Mouse (Mus musculus) midbrain, postnatal 0 days (tissue): ENCODE measurements around the gene Hapln3. TPM values are rescaled to one million over a fixed set of nuclear protein-coding genes. Genes with fewer than 3 reads are reported as not detected.

Experiments
- ATAC-seq: fragments of 200-750 bp; cut with Nextera tagmentation; 2 replicates; pipeline ENCODE4 v1.8.0; 2017; ENCODE audit warnings: moderate number of reproducible peaks, mild to moderate bottlenecking, moderate TSS enrichment, moderate library complexity; ENCODE audit not compliant: low FRiP score
- DNase-seq: peaks from one replicate; pipeline ENCODE4 v3.0.0-alpha.2; 2015; ENCODE audit warnings: low spot score
- H3K27ac ChIP-seq: fragments of 300-500 bp; sonication (generic); 2 replicates; pipeline ENCODE4 v1.5.1; 2014; ENCODE audit warnings: low read depth, mild to moderate bottlenecking, low read length, mixed read lengths
- H3K27me3 ChIP-seq: fragments of 300-500 bp; sonication (generic); 2 replicates; pipeline ENCODE4 v1.6.1; 2014; ENCODE audit warnings: low read length, control low read depth, mixed read lengths; ENCODE audit not compliant: insufficient read depth
- H3K36me3 ChIP-seq: fragments of 300-500 bp; sonication (generic); 2 replicates; pipeline ENCODE4 v1.6.1; 2014; ENCODE audit warnings: low read length, control low read depth, mixed read lengths; ENCODE audit not compliant: insufficient read depth
- H3K4me1 ChIP-seq: fragments of 300-500 bp; sonication (generic); 2 replicates; pipeline ENCODE4 v1.6.1; 2014; ENCODE audit warnings: mild to moderate bottlenecking, control low read depth, antibody characterized with exemption, low read length, mixed read lengths; ENCODE audit not compliant: insufficient read depth
- H3K4me2 ChIP-seq: fragments of 300-500 bp; sonication (generic); 2 replicates; pipeline ENCODE4 v1.6.1; 2014; ENCODE audit warnings: low read depth, mild to moderate bottlenecking, low read length, mixed read lengths; ENCODE audit not compliant: poor library complexity, severe bottlenecking
- H3K4me3 ChIP-seq: fragments of 300-500 bp; sonication (generic); 2 replicates; pipeline ENCODE4 v1.5.1; 2014; ENCODE audit warnings: low read depth, mild to moderate bottlenecking, low read length, moderate library complexity
- H3K9ac ChIP-seq: fragments of 300-500 bp; sonication (generic); replicated peaks from 2 replicates; pipeline ENCODE4 v1.6.1; 2014; ENCODE audit warnings: mild to moderate bottlenecking, low read length, moderate library complexity, mixed read lengths; ENCODE audit not compliant: poor library complexity, severe bottlenecking
- H3K9me3 ChIP-seq: fragments of 300-500 bp; sonication (generic); 2 replicates; pipeline ENCODE4 v1.6.1; 2016; ENCODE audit warnings: low read length, control low read depth
- CTCF ChIP-seq: IDR thresholded peaks from 2 replicates; pipeline ENCODE4 v1.5.1; 2016; ENCODE audit warnings: antibody characterized with exemption, mild to moderate bottlenecking
- WGBS: fragments of 180-500 bp; shearing (Covaris S2); extraction: QIAGEN DNeasy Blood & Tissue Kit; methylation state at CpG from one replicate; pipeline ENCODE4 v1.1.7; 2014; 5-methylcytosine and 5-hydroxymethylcytosine counted together
- polyA plus RNA-seq: library from polyadenylated mRNA; unstranded; fragments of >200 nt; fragmentation: Nextera tagmentation; extraction: Ambion mirVana; gene quantifications from 2 replicates; pipeline ENCODE4 v1.2.1, GENCODE M21; 2015
- total RNA-seq: library from RNA; depleted of rRNA; stranded (reverse); fragments of >200 nt; gene quantifications from 2 replicates; pipeline ENCODE4 v1.2.3, GENCODE M21; 2014; rRNA removed

Hapln3 gene
- total and polyA plus RNA-seq, 2 experiments from 2014 or later = 2.2 to 7.9 TPM

DNA sequence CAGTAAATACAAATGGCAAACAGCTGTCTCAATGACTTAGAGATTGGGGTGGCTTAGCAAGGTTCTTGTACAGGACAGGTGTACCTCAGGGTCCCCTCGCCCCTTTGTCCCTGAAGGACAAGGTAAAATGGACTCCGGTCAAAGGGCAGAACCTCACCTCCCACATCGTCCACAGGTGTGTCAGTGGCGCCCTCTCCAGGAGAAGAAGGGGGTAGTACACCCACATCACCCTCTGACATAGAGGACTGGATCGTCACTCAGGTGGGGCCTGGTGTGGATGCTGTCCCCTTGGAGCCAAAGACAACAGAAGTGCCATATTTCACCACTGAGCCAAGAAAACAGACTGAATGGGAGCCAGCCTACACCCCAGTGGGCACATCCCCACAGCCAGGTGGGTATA lies 34.3 kb downstream of the Hapln3 start:
- H3K4me3 ChIP-seq = no peak overlapping the region
- no peak overlapping the region for H3K27ac ChIP-seq
- no peak for TF ChIP-seq CTCF
- DNase-seq (no peak), ATAC-seq (no peak)
- no peak overlapping the region for H3K9ac ChIP-seq
- no peaks in the 10 kb centered on the region for H3K4me1 ChIP-seq
- WGBS = 73% methylated on average over 5 of the region's 5 CpGs
- no peaks in the 10 kb centered on the region for H3K27me3 ChIP-seq
- no peaks in the 10 kb centered on the region for H3K36me3 ChIP-seq
- H3K9me3 ChIP-seq = no peaks in the 10 kb centered on the region
- no peak overlapping the region for H3K4me2 ChIP-seq

DNA sequence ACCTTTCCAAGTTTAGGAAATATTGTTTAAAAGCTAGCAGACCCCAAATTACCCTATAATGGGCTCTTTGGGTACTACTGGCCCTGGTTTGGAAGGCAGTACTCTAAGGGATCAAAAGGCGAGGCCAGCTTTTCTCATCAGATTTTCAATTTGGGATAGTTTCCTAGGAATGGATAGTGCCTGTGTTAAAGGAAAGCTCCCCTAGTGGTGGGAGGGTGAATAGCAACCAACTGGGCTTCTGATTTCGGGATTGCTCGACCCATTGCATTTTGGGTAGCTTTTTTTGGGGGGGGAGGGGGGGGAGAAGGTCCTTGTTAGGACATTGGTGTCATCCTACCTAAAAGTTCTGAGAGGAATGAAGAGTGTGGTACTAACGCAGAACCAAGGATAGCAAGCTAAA lies 41.7 kb downstream of the Hapln3 start:
- Histone ChIP-seq H3K4me1 (no peaks in the 10 kb centered on the region), H3K4me3 (no peak overlapping the region), H3K9me3 (no peaks in the 10 kb centered on the region), H3K9ac (no peak overlapping the region), H3K27ac (no peak overlapping the region), H3K36me3 (no peaks in the 10 kb centered on the region), H3K27me3 (no peaks in the 10 kb centered on the region), H3K4me2 (no peak overlapping the region)
- DNase-seq (no peak), ATAC-seq (no peak)
- TF ChIP-seq CTCF = peak; percentile 41
- 88% methylated on average over 4 of the region's 4 CpGs for WGBS

DNA sequence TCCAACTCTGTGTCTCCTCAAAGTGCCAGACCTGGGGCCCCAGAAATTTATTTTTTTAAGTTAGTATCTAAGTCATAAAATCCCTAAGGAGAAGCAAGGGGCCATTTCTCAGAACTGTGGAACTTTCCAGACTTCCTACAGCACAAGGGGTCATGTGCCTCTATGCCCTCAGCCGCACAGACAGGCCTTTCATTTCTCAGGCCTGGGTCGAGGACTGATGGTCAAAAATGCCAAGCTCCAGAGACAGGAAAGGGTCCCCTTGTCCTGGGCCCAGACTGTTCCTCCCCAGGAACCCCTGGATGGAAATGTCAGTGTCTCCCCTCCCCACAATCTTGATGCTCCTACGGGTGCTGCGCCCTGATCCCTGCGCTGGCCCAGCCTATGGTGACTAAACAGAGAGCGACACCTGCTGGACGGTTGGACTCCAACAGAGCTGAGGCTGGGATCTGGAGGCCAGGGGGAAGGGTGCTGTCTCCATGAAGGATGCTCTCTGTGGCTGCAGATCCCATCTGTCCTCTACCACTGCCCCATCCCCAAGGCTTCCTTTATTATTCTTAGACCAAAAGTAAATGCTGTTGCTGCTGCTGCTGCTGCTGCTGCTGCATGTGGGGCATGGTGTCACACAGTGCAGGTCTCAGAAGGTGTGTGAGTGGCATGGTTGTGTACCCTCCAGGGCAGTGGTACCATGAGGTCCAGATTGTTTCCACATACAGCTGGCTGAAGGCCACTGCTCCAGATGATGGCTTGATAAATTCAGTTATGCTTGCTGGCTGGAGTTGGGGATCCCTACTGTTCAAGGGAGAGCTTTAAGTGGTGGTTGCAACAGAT lies 50.0 kb downstream of the Hapln3 start:
- ATAC-seq (peak; percentile 60; the same call in 1 of the 2 replicates), DNase-seq (peak; percentile 78)
- WGBS = 19% methylated on average over 7 of the region's 7 CpGs
- no peak overlapping the region for H3K4me2 ChIP-seq
- H3K9me3 ChIP-seq = no peaks in the 10 kb centered on the region
- no peak overlapping the region for H3K27ac ChIP-seq
- no peaks in the 10 kb centered on the region for H3K4me1 ChIP-seq
- H3K4me3 ChIP-seq = no peak overlapping the region
- H3K27me3 ChIP-seq = no peaks in the 10 kb centered on the region
- TF ChIP-seq CTCF = peak; percentile 87
- H3K9ac ChIP-seq = no peak overlapping the region
- H3K36me3 ChIP-seq = no peaks in the 10 kb centered on the region

GRCm38 (mm10) chr7:79079212-79079611 lies 51.6 kb downstream of the Hapln3 start:
- Histone ChIP-seq H3K9me3 (no peaks in the 10 kb centered on the region), H3K4me2 (no peak overlapping the region), H3K27ac (no peak overlapping the region), H3K9ac (no peak overlapping the region), H3K4me1 (no peaks in the 10 kb centered on the region), H3K36me3 (no peaks in the 10 kb centered on the region), H3K27me3 (no peaks in the 10 kb centered on the region), H3K4me3 (no peak overlapping the region)
- DNase-seq = peak; percentile 54
- no peak for ATAC-seq
- WGBS = 63% methylated on average over 3 of the region's 3 CpGs
- no peak for TF ChIP-seq CTCF

DNA sequence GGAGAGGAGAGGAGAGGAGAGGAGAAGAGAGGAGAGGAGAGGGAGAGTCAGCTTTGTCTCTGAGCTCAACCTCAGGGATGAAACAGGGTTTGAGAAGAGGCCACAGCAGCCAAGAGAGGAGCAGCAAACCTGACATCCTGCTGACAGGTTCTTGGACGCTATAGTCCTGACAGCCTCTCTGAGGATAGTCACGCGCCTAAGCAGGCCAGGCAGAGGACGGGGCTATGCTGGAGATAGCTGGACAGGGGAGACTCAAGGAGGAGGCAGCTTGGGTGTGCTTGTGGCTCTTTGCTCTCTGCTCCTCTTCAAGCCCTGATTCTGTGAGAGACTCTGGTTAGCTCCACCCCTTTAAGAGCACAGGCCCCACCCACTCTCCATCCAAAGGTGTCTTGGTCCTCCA lies 62.6 kb downstream of the Hapln3 start:
- no peaks in the 10 kb centered on the region for H3K36me3 ChIP-seq
- no peak overlapping the region for H3K9ac ChIP-seq
- no peak overlapping the region for H3K27ac ChIP-seq
- DNase-seq = no peak
- no peaks in the 10 kb centered on the region for H3K27me3 ChIP-seq
- H3K4me2 ChIP-seq = no peak overlapping the region
- WGBS = 72% methylated on average over 4 of the region's 4 CpGs
- no peak for TF ChIP-seq CTCF
- H3K4me3 ChIP-seq = no peak overlapping the region
- H3K4me1 ChIP-seq = no peaks in the 10 kb centered on the region
- ATAC-seq = no peak
- no peaks in the 10 kb centered on the region for H3K9me3 ChIP-seq

DNA sequence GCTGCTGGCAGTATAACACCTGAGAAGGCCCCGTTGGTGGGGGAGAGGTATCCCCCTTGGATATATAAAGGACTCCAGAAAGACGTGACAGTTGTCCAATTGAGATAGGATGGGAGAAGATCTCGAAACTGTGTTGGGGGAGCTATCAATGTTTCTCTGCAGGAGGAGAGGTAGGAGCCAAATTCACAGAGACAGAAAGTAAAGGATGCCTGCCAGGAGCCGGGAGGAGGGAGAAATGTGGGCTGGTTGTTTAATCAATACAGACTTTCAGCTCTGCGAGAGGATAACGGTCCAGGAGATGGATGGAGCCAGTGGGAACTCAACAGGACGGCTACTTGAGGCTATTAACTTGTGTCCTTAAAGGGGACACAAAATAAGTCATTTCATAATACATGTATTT lies 63.4 kb downstream of the Hapln3 start:
- H3K36me3 ChIP-seq = no peaks in the 10 kb centered on the region
- no peaks in the 10 kb centered on the region for H3K9me3 ChIP-seq
- no peak overlapping the region for H3K4me2 ChIP-seq
- no peak overlapping the region for H3K4me3 ChIP-seq
- no peaks in the 10 kb centered on the region for H3K4me1 ChIP-seq
- no peaks in the 10 kb centered on the region for H3K27me3 ChIP-seq
- WGBS = 64% methylated on average over 7 of the region's 7 CpGs
- no peak for TF ChIP-seq CTCF
- H3K9ac ChIP-seq = no peak overlapping the region
- no peak for ATAC-seq
- DNase-seq = no peak
- no peak overlapping the region for H3K27ac ChIP-seq

Other genes with a start within 250 kb of the Hapln3 start
- gene Aen, start 235.2 kb downstream of the Hapln3 start, total RNA-seq = 31.2 and 40.3 TPM in 2 replicates
- gene Aen, start 235.2 kb downstream of the Hapln3 start, polyA plus RNA-seq = 48.5 and 53.2 TPM in 2 replicates
- 1.2 and 4.9 TPM in 2 replicates for gene Isg20, start 217.6 kb downstream of the Hapln3 start, total RNA-seq
- gene Isg20, start 217.6 kb downstream of the Hapln3 start, polyA plus RNA-seq = 0.57 and 1.4 TPM in 2 replicates
- 1.7 and 3.0 TPM in 2 replicates for gene Acan, start 77.5 kb downstream of the Hapln3 start, total RNA-seq
- 0.44 and 0.48 TPM in 2 replicates for gene Acan, start 77.5 kb downstream of the Hapln3 start, polyA plus RNA-seq
- gene Mfge8, start 18.0 kb upstream of the Hapln3 start, total RNA-seq = 239 and 278 TPM in 2 replicates
- 268 and 317 TPM in 2 replicates for gene Mfge8, start 18.0 kb upstream of the Hapln3 start, polyA plus RNA-seq
- 83.2 and 85.7 TPM in 2 replicates for gene Abhd2, start 142.2 kb upstream of the Hapln3 start, total RNA-seq
- gene Abhd2, start 142.2 kb upstream of the Hapln3 start, polyA plus RNA-seq = 18.1 and 23.0 TPM in 2 replicates